Mouse (Mus musculus) C2C12 (cell line): Measurements from ENCODE around the gene Psmd12. TPM values are rescaled to one million over a fixed set of nuclear protein-coding genes. Genes with fewer than 3 reads are reported as not detected.
"Not testable (repeated sequence)": the region's sequence is repeated elsewhere in the genome, so short reads cannot be mapped to it uniquely, and the experiment has no call there.

Experiments
- H3K27me3 ChIP-seq: one replicate; pipeline ENCODE4 v1.6.1; 2011; ENCODE audit not compliant: control insufficient read depth, insufficient read depth, insufficient read length
- H3K36me3 ChIP-seq: one replicate; pipeline ENCODE4 v1.6.1; 2011; ENCODE audit not compliant: control insufficient read depth, insufficient read depth
- H3K4me3 ChIP-seq: one replicate; pipeline ENCODE4 v1.5.1; 2011; ENCODE audit warnings: mild to moderate bottlenecking, control low read depth; ENCODE audit not compliant: poor library complexity, insufficient read depth, severe bottlenecking
- H3K79me2 ChIP-seq: one replicate; pipeline ENCODE4 v1.6.1; 2011; ENCODE audit not compliant: control insufficient read depth, insufficient read depth
- H3K79me3 ChIP-seq: one replicate; pipeline ENCODE4 v1.6.1; 2011; ENCODE audit warnings: low read depth, control low read depth
- H3ac ChIP-seq: one replicate; pipeline ENCODE3; 2011; ENCODE audit warnings: low read depth; ENCODE audit not compliant: control insufficient read depth, insufficient read length
- CEBPB ChIP-seq: IDR thresholded peaks from one replicate; pipeline ENCODE4 v1.6.1; 2011; ENCODE audit warnings: low read depth, mild to moderate bottlenecking, control low read depth, moderate library complexity
- CTCF ChIP-seq: IDR thresholded peaks from one replicate; pipeline ENCODE4 v1.5.1; 2011; ENCODE audit not compliant: control insufficient read depth, insufficient read depth, insufficient read length
- FOSL1 ChIP-seq: IDR thresholded peaks from one replicate; pipeline ENCODE4 v1.8.0; 2011; ENCODE audit warnings: mild to moderate bottlenecking, low read length; ENCODE audit not compliant: poor library complexity, insufficient read depth, severe bottlenecking
- MAX ChIP-seq: IDR thresholded peaks from one replicate; pipeline ENCODE4 v1.6.1; 2011; ENCODE audit warnings: mild to moderate bottlenecking, control low read depth
- MYOD1 ChIP-seq: IDR thresholded peaks from one replicate; pipeline ENCODE4 v1.6.1; 2011; ENCODE audit warnings: low read depth; ENCODE audit not compliant: control insufficient read depth, insufficient read length
- MYOG ChIP-seq: IDR thresholded peaks from one replicate; pipeline ENCODE4 v1.6.1; 2011; ENCODE audit not compliant: control insufficient read depth, insufficient read length; ENCODE audit errors: extremely low read depth
- USF1 ChIP-seq: IDR thresholded peaks from one replicate; pipeline ENCODE4 v1.6.1; 2011; ENCODE audit warnings: low read depth, mild to moderate bottlenecking, control low read depth, moderate library complexity
- polyA plus RNA-seq: library from polyadenylated mRNA; unstranded; fragments of >200 nt; fragmentation: generic; extraction: Trizol; gene quantifications from one replicate; pipeline ENCODE4 v1.2.1, GENCODE M21; 2012; ENCODE audit warnings: missing spikeins

The Psmd12 gene
- polyA plus RNA-seq, 1 experiment, result 77.0 TPM

GRCm38 (mm10) chr11:107509631-107510338 lies 30.5 kb downstream of the Psmd12 start:
- H3K79me3 ChIP-seq, result no peaks in the 10 kb centered on the region
- H3K27me3 ChIP-seq, result no peaks in the 10 kb centered on the region
- H3ac ChIP-seq, result no peak overlapping the region
- H3K79me2 ChIP-seq, result no peaks in the 10 kb centered on the region
- TF ChIP-seq FOSL1 (no peak), CTCF (no peak), MYOG (no peak), MAX (no peak), USF1 (no peak), CEBPB (no peak), MYOD1 (no peak)
- no peaks in the 10 kb centered on the region for H3K36me3 ChIP-seq
- H3K4me3 ChIP-seq, result no peak overlapping the region

- no peaks in the 10 kb centered on the region for H3K79me3 ChIP-seq
- no peaks in the 10 kb centered on the region for H3K36me3 ChIP-seq
- no peak overlapping the region for H3ac ChIP-seq
- H3K27me3 ChIP-seq, result no peaks in the 10 kb centered on the region
- H3K4me3 ChIP-seq, result no peak overlapping the region
- TF ChIP-seq MYOD1, result no peak
- TF ChIP-seq MYOG, result no peak
- TF ChIP-seq CTCF, result no peak
- no peaks in the 10 kb centered on the region for H3K79me2 ChIP-seq
Measured at GRCm38 (mm10) chr11:107510362-107511269, 31.3 kb downstream of the Psmd12 start.

GRCm38 (mm10) chr11:107511954-107512353 lies 32.7 kb downstream of the Psmd12 start:
- H3K4me3 ChIP-seq, H3ac ChIP-seq, H3K27me3 ChIP-seq, H3K79me2 ChIP-seq, H3K36me3 ChIP-seq, H3K79me3 ChIP-seq: not testable (repeated sequence)
- peak; percentile 50 for TF ChIP-seq MAX
- TF ChIP-seq USF1, result peak; percentile 33
- peak; percentile 34 for TF ChIP-seq CTCF

GRCm38 (mm10) chr11:107513047-107513446 lies 33.8 kb downstream of the Psmd12 start:
- H3K27me3 ChIP-seq, result no peaks in the 10 kb centered on the region
- H3K79me3 ChIP-seq, result no peaks in the 10 kb centered on the region
- H3ac ChIP-seq, result no peak overlapping the region
- no peak overlapping the region for H3K4me3 ChIP-seq
- no peaks in the 10 kb centered on the region for H3K79me2 ChIP-seq
- no peak for TF ChIP-seq CTCF
- TF ChIP-seq MYOG, result no peak
- TF ChIP-seq MAX, result no peak
- no peaks in the 10 kb centered on the region for H3K36me3 ChIP-seq

- no peaks in the 10 kb centered on the region for H3K36me3 ChIP-seq
- H3ac ChIP-seq, result no peak overlapping the region
- H3K79me3 ChIP-seq, result no peaks in the 10 kb centered on the region
- TF ChIP-seq CEBPB (no peak), MAX (no peak), CTCF (no peak), MYOG (no peak), FOSL1 (no peak), USF1 (no peak), MYOD1 (no peak)
- no peaks in the 10 kb centered on the region for H3K27me3 ChIP-seq
- H3K79me2 ChIP-seq, result no peaks in the 10 kb centered on the region
- no peak overlapping the region for H3K4me3 ChIP-seq
Measured at GRCm38 (mm10) chr11:107516387-107516786, 37.1 kb downstream of the Psmd12 start.
